ENCODE assay signal across 9 mouse cellular contexts in genomic region chr13:98354090-98354801, GRCm38 (mm10). TPM values are rescaled to one million over a fixed set of nuclear protein-coding genes. Genes with fewer than 3 reads are reported as not detected.
DNase-seq lines count a peak whose midpoint lies in the region; ATAC-seq and TF ChIP-seq lines count a peak whose summit lies in the region.
"Had no signal": no experiment of that assay in that cellular context is flagged by ENCODE, and none has a peak within 500 bp of the region (broad histone marks: within the 10 kb centered on the region; RNA-seq: fewer than 3 reads in every experiment).

Gene Foxd1 (plus strand): TSS chr13:98354242.

- H3K27ac ChIP-seq in thymus, adult 2 months (ENCODE audit: control insufficient read depth, insufficient read depth, low read length), result no peak within 1 kb of the TSS
- peak within 1 kb of the TSS; percentile 78 for H3K27ac ChIP-seq in embryonic facial prominence, embryonic 11.5 days (replicated peaks; ENCODE audit: low read depth, low read length)
- no peak within 1 kb of the TSS for H3K27ac ChIP-seq in stomach, embryonic 16.5 days (ENCODE audit: low read length)

- no peaks in the 10 kb centered on the region for H3K36me3 ChIP-seq in thymus, adult 2 months (ENCODE audit: control insufficient read depth, insufficient read depth, low read length)
- no peaks in the 10 kb centered on the region for H3K36me3 ChIP-seq in embryonic facial prominence, embryonic 11.5 days (replicated peaks; ENCODE audit: control insufficient read depth, insufficient read depth, low read depth, low read length)
- H3K36me3 ChIP-seq in megakaryocyte, embryonic 14.5 days (replicated peaks; ENCODE audit: low read length), result no peaks in the 10 kb centered on the region
- no peaks in the 10 kb centered on the region for H3K36me3 ChIP-seq in stomach, embryonic 16.5 days (ENCODE audit: control insufficient read depth, insufficient read depth, low read length)

- 2% methylated on average over 72 of the region's 76 CpGs for WGBS in thymus, adult 2 months
- WGBS in embryonic facial prominence, embryonic 11.5 days, result under 1% methylated on average over 64 of the region's 76 CpGs
- WGBS in stomach, embryonic 16.5 days, result under 1% methylated on average over 69 of the region's 76 CpGs

- peak within 1 kb of the TSS; percentile 3 for H3K4me3 ChIP-seq in thymus, adult 2 months (ENCODE audit: control insufficient read depth, insufficient read depth, low read length)
- peak within 1 kb of the TSS; percentile 66 for H3K4me3 ChIP-seq in embryonic facial prominence, embryonic 11.5 days (ENCODE audit: low read depth, low read length)
- peak within 1 kb of the TSS; percentile 91 for H3K4me3 ChIP-seq in megakaryocyte, embryonic 14.5 days (replicated peaks)
- H3K4me3 ChIP-seq in stomach, embryonic 16.5 days (replicated peaks; ENCODE audit: low read length), result peak within 1 kb of the TSS; percentile 47

- peak within 1 kb of the TSS; percentile 80 for H3K9ac ChIP-seq in embryonic facial prominence, embryonic 11.5 days (replicated peaks; ENCODE audit: low read length)
- peak within 1 kb of the TSS; percentile 54 for H3K9ac ChIP-seq in stomach, embryonic 16.5 days (ENCODE audit: low read length)

- peak; percentile 7 for DNase-seq in thymus, adult 2 months
- DNase-seq in thymus, postnatal 10 days (ENCODE audit: low spot score in 2 of 2), result no peak
- peak; percentile 85 for DNase-seq in embryonic facial prominence, embryonic 11.5 days (ENCODE audit: low spot score)
- peak; percentile 46 to 49 for DNase-seq in heart, postnatal 10 days
- peak; percentile 58 to 59 for DNase-seq in kidney, postnatal 36 days

- TF ChIP-seq CTCF in thymus, adult 2 months (IDR thresholded peaks at IDR 0.05; ENCODE audit: borderline replicate concordance, control insufficient read depth, extremely low read depth, insufficient read depth, low read length, poor library complexity), result no peak

- peaks cover 28% of the 10 kb centered on the region for H3K27me3 ChIP-seq in thymus, adult 2 months (ENCODE audit: control insufficient read depth, insufficient read depth, low read length)
- peaks cover 37% of the 10 kb centered on the region for H3K27me3 ChIP-seq in embryonic facial prominence, embryonic 11.5 days (ENCODE audit: control insufficient read depth, insufficient read depth, low read length)
- peaks cover 98% of the 10 kb centered on the region for H3K27me3 ChIP-seq in megakaryocyte, embryonic 14.5 days (replicated peaks)
- peaks cover 79% of the 10 kb centered on the region for H3K27me3 ChIP-seq in stomach, embryonic 16.5 days (ENCODE audit: control insufficient read depth, insufficient read depth, low read length)

- no peak for TF ChIP-seq POLR2A in thymus, adult 2 months (IDR thresholded peaks at IDR 0.05; ENCODE audit: control insufficient read depth, extremely low read depth, insufficient read depth, low read length, poor library complexity)

- no peaks in the 10 kb centered on the region for H3K9me3 ChIP-seq in embryonic facial prominence, embryonic 11.5 days (replicated peaks; ENCODE audit: control insufficient read depth, low read length)
- H3K9me3 ChIP-seq in megakaryocyte, embryonic 14.5 days, result peaks cover 3% of the 10 kb centered on the region; the same call in 1 of the 2 replicates
- H3K9me3 ChIP-seq in stomach, embryonic 16.5 days (replicated peaks; ENCODE audit: control insufficient read depth, low read length), result no peaks in the 10 kb centered on the region

- intact Hi-C loops in heart, postnatal 10 days (cut with DNase I), result loop anchor here (2.0 to 5.0 kb wide), 2 partner anchors 148 to 235 kb away; no protein-coding TSS in a partner anchor

- H3K4me2 ChIP-seq in embryonic facial prominence, embryonic 11.5 days (ENCODE audit: low read depth, low read length), result peak within 1 kb of the TSS; percentile 88
- H3K4me2 ChIP-seq in stomach, embryonic 16.5 days (ENCODE audit: low read depth, low read length), result peak within 1 kb of the TSS; percentile 76

- H3K4me1 ChIP-seq in thymus, adult 2 months (replicated peaks; ENCODE audit: control insufficient read depth, insufficient read depth, low read length), result peaks cover 11% of the 10 kb centered on the region
- H3K4me1 ChIP-seq in embryonic facial prominence, embryonic 11.5 days (ENCODE audit: control insufficient read depth, insufficient read depth, low read length), result peaks cover 3% of the 10 kb centered on the region; the same call in 1 of the 2 replicates
- peaks cover 31% of the 10 kb centered on the region for H3K4me1 ChIP-seq in megakaryocyte, embryonic 14.5 days
- H3K4me1 ChIP-seq in stomach, embryonic 16.5 days (ENCODE audit: control insufficient read depth, insufficient read depth, low read length), result peaks cover 13% of the 10 kb centered on the region

- ATAC-seq in embryonic facial prominence, embryonic 11.5 days (replicated peaks; ENCODE audit: insufficient number of reproducible peaks, low FRiP score, low TSS enrichment, low read depth), result peak; percentile 91
- peak; percentile 83; the same call in 1 of the 2 replicates for ATAC-seq in stomach, embryonic 16.5 days (ENCODE audit: insufficient read depth, low FRiP score)
- no peak for ATAC-seq in erythroblast, adult 5-6 weeks (replicated peaks; ENCODE audit: low FRiP score, poor library complexity, severe bottlenecking)

RNA-seq across cellular contexts. Expression of gene Foxd1, which starts in this region (rescaled TPM):
- 0.03 TPM in 2 replicates for polyA plus RNA-seq in thymus, adult 2 months (2012; rRNA removed)
- 7.7 and 8.2 TPM in 2 replicates for polyA plus RNA-seq in embryonic facial prominence, embryonic 11.5 days (2014; fragmentation: Nextera tagmentation; extraction: Ambion mirVana)
- under 1 TPM; 0.17 to 0.25 TPM for total RNA-seq in heart, postnatal 10 days (2021)
- 0.02 TPM in 1 of 2 replicates, not detected in the other for polyA plus RNA-seq in megakaryocyte, embryonic 14.5 days (2012; ENCODE audit: insufficient read depth, low replicate concordance)
- polyA plus RNA-seq in stomach, embryonic 16.5 days (2015; fragmentation: Nextera tagmentation; extraction: Ambion mirVana), result 0.04 TPM in 1 of 2 replicates, not detected in the other
- not detected in 2 replicates for total RNA-seq in erythroblast, adult 5-6 weeks (2015; ENCODE audit: low replicate concordance)
- not detected in 2 replicates for total RNA-seq in erythroblast, adult 5-6 weeks (2017; ENCODE audit: low replicate concordance)
- total RNA-seq: neutrophil, adult 5-6 weeks had no signal

Comparison
In these comparisons a context has a peak if more than half of its experiments do, and no peak if none do; other contexts are left out.
1. Peak in DNase-seq and H3K4me3 ChIP-seq in thymus, adult 2 months; RNA of the gene not detected or under 1 TPM.
2. Peak in DNase-seq in heart, postnatal 10 days; RNA of the gene not detected or under 1 TPM.
3. Peak in ATAC-seq, H3K4me3 ChIP-seq, H3K9ac ChIP-seq and H3K4me2 ChIP-seq in stomach, embryonic 16.5 days; RNA of the gene not detected or under 1 TPM.
4. DNase-seq: peak in embryonic facial prominence, embryonic 11.5 days (single experiment) and kidney, postnatal 36 days (2 of 2); none in thymus, postnatal 10 days (0 of 2).
5. H3K4me3 ChIP-seq: peak in every context shown above with its lines; median percentile 91 in megakaryocyte, embryonic 14.5 days; 66 in embryonic facial prominence, embryonic 11.5 days; 47 in stomach, embryonic 16.5 days; 3 in thymus, adult 2 months.